Mouse (Mus musculus) forebrain, embryonic 13.5 days (tissue): ENCODE data around the gene Ccs. TPM values are rescaled to one million over a fixed set of nuclear protein-coding genes. Genes with fewer than 3 reads are reported as not detected.
A peak's percentile ranks its signal among the peaks of the same experiment; 100 is the strongest.
"Not testable (repeated sequence)": the region's sequence is repeated elsewhere in the genome, so short reads cannot be mapped to it uniquely, and the experiment has no call there.

Experiments
- ATAC-seq: fragments of 200-750 bp; cut with Nextera tagmentation; 2 replicates; pipeline ENCODE4 v1.8.0; 2017
- H3K27ac ChIP-seq: fragments of 300-500 bp; sonication (generic); 2 replicates; pipeline ENCODE4 v1.5.1; 2015; ENCODE audit warnings: inconsistent platforms, mild to moderate bottlenecking, moderate library complexity
- H3K27me3 ChIP-seq: fragments of 300-500 bp; sonication (generic); 2 replicates; pipeline ENCODE4 v1.6.1; 2015; ENCODE audit warnings: mild to moderate bottlenecking, inconsistent platforms
- H3K36me3 ChIP-seq: fragments of 300-500 bp; sonication (generic); 2 replicates; pipeline ENCODE4 v1.6.1; 2015; ENCODE audit warnings: mild to moderate bottlenecking, inconsistent platforms; ENCODE audit not compliant: poor library complexity, severe bottlenecking
- H3K4me1 ChIP-seq: fragments of 300-500 bp; sonication (generic); 2 replicates; pipeline ENCODE4 v1.6.1; 2015; ENCODE audit warnings: inconsistent platforms
- H3K4me2 ChIP-seq: fragments of 300-500 bp; sonication (generic); 2 replicates; pipeline ENCODE4 v1.6.1; 2015; ENCODE audit warnings: inconsistent platforms, mild to moderate bottlenecking, moderate library complexity
- H3K4me3 ChIP-seq: fragments of 300-500 bp; sonication (generic); 2 replicates; pipeline ENCODE4 v1.5.1; 2015; ENCODE audit warnings: mild to moderate bottlenecking, inconsistent platforms
- H3K9ac ChIP-seq: fragments of 300-500 bp; sonication (generic); 2 replicates; pipeline ENCODE4 v1.6.1; 2015; ENCODE audit warnings: mild to moderate bottlenecking, inconsistent platforms
- H3K9me3 ChIP-seq: fragments of 300-500 bp; sonication (generic); replicated peaks from 2 replicates; pipeline ENCODE4 v1.6.1; 2016; ENCODE audit warnings: inconsistent platforms
- WGBS: fragments of 180-500 bp; shearing (Covaris S2); methylation state at CpG from one replicate; pipeline ENCODE4 v1.1.7; 2015; 5-methylcytosine and 5-hydroxymethylcytosine counted together
- polyA plus RNA-seq: library from polyadenylated mRNA; unstranded; fragments of >200 nt; fragmentation: Nextera tagmentation; extraction: Ambion mirVana; gene quantifications from 2 replicates; pipeline ENCODE4 v1.2.1, GENCODE M21; 2015

Ccs gene
- polyA plus RNA-seq, 1 experiment from 2014 or later: 42.0 TPM

DNA sequence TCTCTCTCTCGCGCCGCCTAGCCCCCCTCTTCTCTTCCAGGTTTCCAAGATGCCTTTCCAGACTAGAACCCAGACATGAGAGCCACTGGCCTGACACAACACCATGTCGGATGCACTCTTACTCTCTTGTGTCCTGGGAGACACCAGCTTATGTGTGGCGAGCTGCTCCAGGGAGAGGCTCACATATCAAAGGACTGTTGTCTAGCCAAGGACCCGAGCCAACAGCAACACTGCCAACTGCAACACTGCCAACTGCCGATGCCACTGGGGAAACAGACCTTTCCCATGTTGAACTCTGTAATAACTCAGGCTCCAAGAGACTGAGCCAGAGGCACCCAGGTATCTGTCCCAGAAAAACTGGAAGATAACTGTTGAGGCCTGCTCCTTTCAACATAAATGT is 10.0 kb downstream of the Ccs start:
- H3K27me3 ChIP-seq: no peaks in the 10 kb centered on the region
- H3K4me3 ChIP-seq: no peak overlapping the region
- H3K9me3 ChIP-seq: no peaks in the 10 kb centered on the region
- no peak overlapping the region for H3K4me2 ChIP-seq
- peaks cover 5% of the 10 kb centered on the region; the same call in 1 of the 2 replicates for H3K4me1 ChIP-seq
- WGBS: 65% methylated on average over 7 of the region's 7 CpGs
- peaks cover 20% of the 10 kb centered on the region; the same call in 1 of the 2 replicates for H3K36me3 ChIP-seq
- ATAC-seq: no peak
- no peak overlapping the region; the same call in 1 of the 2 replicates for H3K27ac ChIP-seq
- H3K9ac ChIP-seq: no peak overlapping the region

DNA sequence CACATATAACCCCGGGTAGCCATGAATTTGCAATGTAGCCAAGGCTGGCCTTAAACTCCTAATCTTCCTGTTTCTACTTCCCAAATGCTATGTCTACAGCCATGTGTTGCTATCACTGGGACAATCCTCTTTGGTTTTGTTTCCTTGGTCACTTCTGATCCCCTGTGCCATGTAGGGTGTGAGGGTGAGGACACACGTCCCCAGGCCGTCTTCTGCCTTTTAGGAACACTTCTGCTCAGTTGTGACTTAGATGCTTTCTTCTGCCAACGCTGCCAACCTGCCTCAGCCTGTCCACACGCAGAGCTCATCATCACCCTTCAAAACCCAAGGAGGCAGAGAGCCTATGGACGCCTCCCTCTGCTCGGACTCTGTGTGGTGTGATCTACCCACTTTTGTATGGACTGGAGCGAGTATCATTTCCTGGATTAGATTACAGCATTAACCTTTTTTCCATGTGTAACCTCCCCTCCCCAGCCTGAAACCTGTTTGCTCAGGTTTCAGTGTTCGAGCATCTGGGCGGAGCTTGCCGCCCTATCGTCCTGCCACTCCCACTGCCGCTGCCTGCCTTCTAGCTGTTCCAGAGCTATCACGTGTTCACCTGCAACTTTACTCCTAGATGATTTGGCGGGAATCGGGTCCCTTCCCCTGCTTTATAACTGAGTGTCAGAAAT is 10.6 kb downstream of the Ccs start:
- Histone ChIP-seq H3K4me2 (no peak overlapping the region), H3K4me3 (no peak overlapping the region), H3K36me3 (peaks cover 20% of the 10 kb centered on the region; the same call in 1 of the 2 replicates), H3K9me3 (no peaks in the 10 kb centered on the region), H3K9ac (no peak overlapping the region), H3K27me3 (no peaks in the 10 kb centered on the region), H3K4me1 (peaks cover 5% of the 10 kb centered on the region; the same call in 1 of the 2 replicates), H3K27ac (no peak overlapping the region)
- 62% methylated on average over 16 of the region's 16 CpGs for WGBS
- no peak for ATAC-seq

DNA sequence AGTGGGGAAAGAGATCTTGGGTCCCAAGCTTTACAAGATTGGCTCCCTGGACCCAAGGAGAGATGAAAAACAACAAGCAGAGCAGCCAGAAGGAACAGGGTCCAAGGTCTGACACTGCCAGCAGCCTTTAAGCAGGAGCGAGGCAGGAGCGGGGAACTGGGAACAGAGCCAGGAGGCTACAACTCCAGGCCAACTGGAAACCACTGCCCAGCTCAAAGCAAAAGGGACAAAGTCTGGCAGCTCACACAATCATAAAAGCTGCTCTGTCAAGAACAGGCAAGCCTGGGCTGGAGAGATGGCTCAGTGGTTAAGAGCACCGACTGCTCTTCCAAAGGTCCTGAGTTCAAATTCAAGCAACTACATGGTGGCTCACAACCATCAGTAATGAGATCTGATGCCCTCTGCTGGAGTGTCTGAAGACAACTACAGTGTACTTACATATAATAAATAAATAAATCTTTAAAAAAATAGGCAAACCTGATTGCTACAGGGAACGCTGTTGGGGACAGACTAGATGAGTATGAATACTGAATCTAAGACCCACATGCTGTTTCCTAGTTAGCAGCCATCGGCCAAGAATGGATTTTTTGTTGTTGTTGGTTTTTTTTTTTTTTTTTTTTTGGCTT is 18.3 kb downstream of the Ccs start:
- peaks cover 7% of the 10 kb centered on the region; the same call in 1 of the 2 replicates for H3K36me3 ChIP-seq
- no peak overlapping the region for H3K4me3 ChIP-seq
- no peak overlapping the region for H3K4me2 ChIP-seq
- H3K4me1 ChIP-seq: no peaks in the 10 kb centered on the region
- H3K9me3 ChIP-seq: no peaks in the 10 kb centered on the region
- no peak overlapping the region for H3K27ac ChIP-seq
- ATAC-seq: no peak
- no peak overlapping the region for H3K9ac ChIP-seq
- WGBS: 77% methylated on average over 5 of the region's 5 CpGs
- no peaks in the 10 kb centered on the region for H3K27me3 ChIP-seq

DNA sequence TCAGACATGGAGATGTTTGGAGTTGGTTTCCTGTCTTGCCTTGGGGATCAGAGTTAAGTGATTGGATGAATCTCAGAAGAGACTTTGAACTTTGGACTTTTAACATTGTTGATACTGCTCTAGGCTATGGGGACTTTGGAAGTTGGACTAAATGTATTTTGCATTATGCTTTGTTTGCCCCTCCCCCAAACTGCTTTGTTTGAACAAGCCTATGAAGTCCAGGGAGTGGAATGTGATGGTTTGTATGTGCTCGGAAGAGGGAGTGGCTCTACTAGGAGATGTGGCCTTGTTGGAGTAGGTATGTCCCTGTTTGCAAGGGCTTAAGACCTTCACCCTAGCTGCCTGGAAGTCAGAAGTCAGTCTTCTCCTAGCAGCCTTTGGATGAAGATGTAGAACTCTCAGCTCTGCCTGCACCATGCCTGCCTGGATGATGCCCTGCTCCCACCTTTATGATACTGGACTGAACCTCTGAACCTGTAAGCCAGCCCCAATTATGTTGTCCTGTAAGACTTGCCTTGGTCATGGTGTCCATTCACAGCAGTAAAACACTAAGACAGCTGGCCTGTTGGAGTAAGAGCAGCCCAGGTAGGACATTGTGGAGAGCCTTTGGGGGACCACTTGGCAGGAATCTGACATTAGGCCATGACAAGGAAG is 21.8 kb downstream of the Ccs start:
- no peaks in the 10 kb centered on the region for H3K36me3 ChIP-seq
- no peak overlapping the region for H3K27ac ChIP-seq
- H3K9me3 ChIP-seq: no peaks in the 10 kb centered on the region
- no peak for ATAC-seq
- 66% methylated on average over 1 of the region's 1 CpGs for WGBS
- H3K4me1 ChIP-seq: peaks cover under 1% of the 10 kb centered on the region; the same call in 1 of the 2 replicates
- H3K4me3 ChIP-seq: no peak overlapping the region
- H3K27me3 ChIP-seq: no peaks in the 10 kb centered on the region; the same call in 1 of the 2 replicates
- H3K9ac ChIP-seq: no peak overlapping the region
- H3K4me2 ChIP-seq: no peak overlapping the region

DNA sequence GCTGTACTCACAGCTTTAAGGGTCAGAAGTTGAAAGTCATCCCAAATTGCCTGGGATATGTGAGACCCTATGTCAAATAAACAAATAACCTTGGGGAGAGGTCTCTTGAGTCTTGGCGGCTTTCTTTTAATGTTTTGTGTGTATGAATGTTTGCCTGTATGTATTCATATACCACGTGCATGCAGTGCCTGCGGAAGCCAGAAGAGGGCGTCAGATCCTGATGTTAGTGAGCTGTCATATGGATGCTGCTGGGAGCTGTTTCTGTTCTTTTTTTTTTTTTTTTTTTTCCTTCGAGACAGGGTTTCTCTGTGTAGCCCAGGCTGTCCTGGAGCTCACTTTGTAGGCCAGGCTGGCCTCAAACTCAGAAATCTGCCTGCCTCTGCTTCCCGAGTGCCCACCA is 26.1 kb downstream of the Ccs start:
- H3K36me3 ChIP-seq: no peaks in the 10 kb centered on the region
- no peak overlapping the region for H3K4me3 ChIP-seq
- 88% methylated on average over 6 of the region's 6 CpGs for WGBS
- H3K27ac ChIP-seq: no peak overlapping the region
- H3K4me2 ChIP-seq: no peak overlapping the region
- no peak overlapping the region for H3K9ac ChIP-seq
- H3K27me3 ChIP-seq: no peaks in the 10 kb centered on the region; the same call in 1 of the 2 replicates
- peaks cover 27% of the 10 kb centered on the region for H3K4me1 ChIP-seq
- no peaks in the 10 kb centered on the region for H3K9me3 ChIP-seq
- ATAC-seq: no peak

DNA sequence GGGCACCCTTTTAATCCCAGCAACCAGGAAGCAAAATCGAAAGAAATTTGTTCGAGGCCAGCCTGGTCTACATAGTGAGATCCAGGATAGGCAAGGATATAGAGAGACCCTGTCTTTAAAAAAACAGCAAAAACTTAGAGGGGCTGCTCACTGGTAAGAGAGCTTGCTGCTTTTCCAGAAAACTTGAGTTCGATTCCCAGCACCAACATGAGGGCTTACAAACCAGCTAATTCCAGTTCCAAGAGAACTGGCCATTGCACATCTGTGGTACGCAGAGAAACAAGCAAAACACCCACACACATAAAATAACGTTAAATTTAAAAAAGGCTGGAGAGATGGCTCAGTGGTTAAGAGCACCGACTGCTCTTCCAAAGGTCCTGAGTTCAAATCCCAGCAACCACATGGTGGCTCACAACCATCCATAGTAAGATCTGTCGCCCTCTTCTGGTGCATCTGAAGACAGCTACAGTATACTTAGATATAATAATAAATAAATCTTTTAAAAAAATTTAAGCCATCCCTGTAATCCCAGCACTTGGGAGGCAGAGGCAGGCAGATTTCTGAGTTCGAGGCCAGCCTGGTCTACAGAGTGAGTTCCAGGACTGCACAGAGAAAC is 26.7 kb downstream of the Ccs start:
- 81% methylated on average over 8 of the region's 8 CpGs for WGBS
- H3K4me1 ChIP-seq: peaks cover 31% of the 10 kb centered on the region
- peak overlapping the region; percentile 89 for H3K27ac ChIP-seq
- H3K4me3 ChIP-seq: peak overlapping the region; percentile 90
- H3K4me2 ChIP-seq: peak overlapping the region; percentile 65
- H3K27me3 ChIP-seq, H3K36me3 ChIP-seq, H3K9me3 ChIP-seq, ATAC-seq: not testable (repeated sequence)
- peak overlapping the region; percentile 81 for H3K9ac ChIP-seq

DNA sequence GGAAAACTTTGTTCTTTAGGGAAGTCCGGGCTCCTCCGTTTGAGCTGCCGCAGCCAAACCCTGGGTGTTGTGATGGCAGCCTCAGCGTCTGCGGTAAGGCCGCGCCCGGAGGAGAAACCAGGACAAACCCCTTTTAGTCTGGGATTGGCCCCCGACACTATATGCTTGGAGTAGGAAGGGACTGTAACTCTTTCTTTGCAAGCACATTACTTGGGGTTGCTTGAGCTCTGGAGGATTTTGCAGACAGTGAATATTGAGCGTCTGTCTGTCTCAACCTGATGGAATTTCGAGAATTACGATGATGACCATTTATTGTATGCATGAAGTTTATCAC is 27.3 kb downstream of the Ccs start:
- Histone ChIP-seq H3K9ac (peak overlapping the region; percentile 81), H3K9me3 (no peaks in the 10 kb centered on the region), H3K4me3 (peak overlapping the region; percentile 90), H3K27me3 (no peaks in the 10 kb centered on the region; the same call in 1 of the 2 replicates), H3K4me2 (peak overlapping the region; percentile 65), H3K4me1 (peaks cover 31% of the 10 kb centered on the region), H3K36me3 (no peaks in the 10 kb centered on the region), H3K27ac (peak overlapping the region; percentile 89)
- 6% methylated on average over 12 of the region's 12 CpGs for WGBS
- no peak; the same call in 1 of the 2 replicates for ATAC-seq

DNA sequence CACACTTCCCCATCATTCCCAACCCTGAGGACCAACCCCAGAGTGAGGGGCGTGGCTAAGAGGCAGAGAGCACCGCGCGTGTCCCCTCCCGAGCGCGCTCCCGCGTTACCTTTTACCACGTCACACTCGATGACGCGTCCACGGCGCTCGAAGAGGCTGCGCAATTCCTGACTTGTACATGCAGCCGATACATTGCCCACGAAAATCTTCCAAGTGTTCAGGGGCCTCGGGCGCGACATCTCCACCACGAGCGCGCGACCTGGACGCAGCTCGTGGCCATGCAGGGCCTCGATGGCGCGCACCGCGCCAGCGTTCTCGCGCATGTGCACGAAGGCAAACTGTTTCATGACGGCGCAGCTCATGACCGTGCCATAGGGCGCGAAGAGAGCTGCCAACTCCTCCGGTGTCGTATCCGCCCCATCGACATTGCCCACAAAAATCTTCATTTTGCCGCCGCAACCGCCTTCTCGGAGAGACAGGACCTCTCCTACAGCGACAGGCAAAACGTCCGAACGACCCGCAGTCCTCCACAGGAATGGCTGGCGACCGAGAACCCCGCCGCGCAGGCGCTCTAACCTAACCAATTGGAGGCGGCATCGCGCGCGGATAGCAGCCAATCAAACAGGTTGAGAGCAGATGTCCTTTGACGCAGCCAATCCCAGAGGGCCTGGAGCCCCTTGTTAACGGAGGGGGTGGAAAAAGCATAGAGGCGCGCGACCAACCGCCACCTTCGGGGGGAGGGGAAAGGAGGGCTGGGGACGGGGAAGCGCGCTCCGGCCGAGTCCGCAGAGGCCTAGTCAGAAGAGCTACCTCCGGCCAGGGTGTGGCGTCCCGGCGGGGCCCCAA is 27.8 kb downstream of the Ccs start, which contains the start of the genes Gm21992 and Rbm14:
Gene Gm21992, minus strand, starts transcription at position 550 of the 846 bp plus-strand sequence.
Gene Rbm14, minus strand, starts transcription at position 572 of the 846 bp plus-strand sequence.
- H3K4me1 ChIP-seq: peaks cover 31% of the 10 kb centered on the region
- WGBS: under 1% methylated on average over 83 of the region's 83 CpGs
- H3K4me2 ChIP-seq: peak within 1 kb of the TSS; percentile 90
- peak within 1 kb of the TSS; percentile 82 for H3K9ac ChIP-seq
- H3K9me3 ChIP-seq: no peaks in the 10 kb centered on the region
- H3K36me3 ChIP-seq: no peaks in the 10 kb centered on the region
- peak; percentile 98 for ATAC-seq
- H3K27me3 ChIP-seq: no peaks in the 10 kb centered on the region; the same call in 1 of the 2 replicates
- H3K27ac ChIP-seq: peak within 1 kb of the TSS; percentile 89
- H3K4me3 ChIP-seq: peak within 1 kb of the TSS; percentile 90

DNA sequence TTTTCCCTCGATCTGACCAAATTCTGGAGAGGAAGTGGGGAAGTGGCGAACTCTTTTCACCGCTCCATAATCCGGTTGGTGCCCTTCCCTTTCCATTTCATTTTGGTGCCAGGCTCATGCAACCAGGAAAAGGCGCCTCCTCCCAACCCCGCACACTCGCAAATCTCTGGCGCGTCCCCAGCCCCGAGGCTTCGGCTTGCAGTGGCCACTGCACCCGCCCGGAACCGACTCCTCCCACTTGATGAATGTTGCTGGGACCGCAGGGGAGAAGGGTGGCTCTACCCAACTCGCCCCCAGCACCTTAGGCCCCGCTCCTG is 28.4 kb downstream of the Ccs start:
- under 1% methylated on average over 17 of the region's 17 CpGs for WGBS
- Histone ChIP-seq H3K4me3 (peak overlapping the region; percentile 90), H3K9ac (peak overlapping the region; percentile 82), H3K4me1 (peaks cover 31% of the 10 kb centered on the region), H3K27ac (peak overlapping the region; percentile 89), H3K36me3 (no peaks in the 10 kb centered on the region), H3K27me3 (no peaks in the 10 kb centered on the region; the same call in 1 of the 2 replicates), H3K9me3 (no peaks in the 10 kb centered on the region), H3K4me2 (peak overlapping the region; percentile 90)
- ATAC-seq: no peak

DNA sequence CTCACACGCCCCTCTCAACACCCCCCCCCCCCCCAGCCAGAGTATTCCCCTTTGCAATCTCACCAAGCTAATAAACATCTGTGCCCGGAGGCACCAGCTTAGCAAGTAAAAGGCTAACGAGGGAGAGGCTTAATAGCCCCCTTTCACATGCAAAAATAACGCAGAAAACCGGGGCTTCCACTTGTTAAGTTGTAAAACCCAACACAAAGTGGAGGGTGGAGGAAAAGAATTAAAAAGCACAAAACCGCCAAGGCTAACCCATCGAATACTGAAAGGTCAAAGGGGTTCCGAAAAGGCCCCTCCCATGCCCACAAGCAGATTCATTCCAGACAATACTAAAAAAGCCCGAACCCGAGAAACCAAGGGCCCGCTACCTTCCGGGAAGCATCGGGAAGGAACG is 28.8 kb downstream of the Ccs start:
- H3K36me3 ChIP-seq: no peaks in the 10 kb centered on the region
- peak overlapping the region; percentile 89; the same call in 1 of the 2 replicates for H3K27ac ChIP-seq
- no peaks in the 10 kb centered on the region; the same call in 1 of the 2 replicates for H3K27me3 ChIP-seq
- no peak for ATAC-seq
- H3K4me3 ChIP-seq: peak overlapping the region; percentile 90
- H3K9me3 ChIP-seq: no peaks in the 10 kb centered on the region
- H3K4me1 ChIP-seq: peaks cover 31% of the 10 kb centered on the region
- WGBS: under 1% methylated on average over 14 of the region's 14 CpGs
- peak overlapping the region; percentile 90 for H3K4me2 ChIP-seq
- H3K9ac ChIP-seq: peak overlapping the region; percentile 82

DNA sequence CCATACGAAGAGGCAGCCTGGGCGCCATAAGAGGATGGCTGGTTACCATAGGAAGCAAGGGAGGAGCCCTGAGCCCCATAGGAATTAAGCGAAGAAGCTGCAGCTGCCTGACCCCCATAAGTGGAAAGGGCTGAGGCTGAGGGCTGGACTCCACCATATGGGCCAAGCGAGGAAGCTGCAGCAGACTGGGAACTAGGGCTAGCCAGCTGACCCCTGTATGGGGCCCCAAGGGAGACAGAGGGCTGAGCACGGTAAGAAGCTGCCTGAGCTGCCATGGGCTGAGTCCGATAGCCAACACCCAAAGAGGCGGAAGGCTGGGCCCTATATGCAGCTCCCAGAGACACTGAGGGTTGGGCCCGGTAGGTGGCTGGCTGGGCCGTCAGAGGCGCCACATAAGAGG is 35.8 kb downstream of the Ccs start:
- 88% methylated on average over 10 of the region's 10 CpGs for WGBS
- Histone ChIP-seq H3K4me2 (no peak overlapping the region), H3K4me1 (peaks cover 7% of the 10 kb centered on the region), H3K4me3 (no peak overlapping the region), H3K27ac (no peak overlapping the region), H3K9ac (no peak overlapping the region), H3K9me3 (no peaks in the 10 kb centered on the region), H3K27me3 (no peaks in the 10 kb centered on the region), H3K36me3 (peaks cover 56% of the 10 kb centered on the region)
- no peak for ATAC-seq
